Mouse (Mus musculus) cerebellum, adult 11-12 months (tissue): ENCODE results near the gene Olfr1352.
"Not testable (repeated sequence)": the region's sequence is repeated elsewhere in the genome, so short reads cannot be mapped to it uniquely, and the experiment has no call there.

Source experiments
- DNase-seq: peaks from one replicate; pipeline ENCODE4 v3.0.0; 2022

Olfr1352 gene

GRCm38 (mm10) chr10:78980750-78981149, at the start of gene Olfr1352:
Gene Olfr1352 (plus strand): TSS chr10:78981050.
- no peak for DNase-seq

GRCm38 (mm10) chr10:78950336-78950735, 30.5 kb upstream of the Olfr1352 start, which contains the start of gene Olfr8:
Gene Olfr8 (plus strand): TSS chr10:78950636.
- DNase-seq: not testable (repeated sequence)

GRCm38 (mm10) chr10:78963009-78963408, 17.8 kb upstream of the Olfr1352 start, which contains the start of gene Olfr1353:
Gene Olfr1353 (plus strand): TSS chr10:78963309.
- not testable (repeated sequence) for DNase-seq

GRCm38 (mm10) chr10:79012172-79012571, 31.3 kb downstream of the Olfr1352 start, which contains the start of gene Olfr1351:
Gene Olfr1351 (plus strand): TSS chr10:79012472.
- DNase-seq: no peak

DNA sequence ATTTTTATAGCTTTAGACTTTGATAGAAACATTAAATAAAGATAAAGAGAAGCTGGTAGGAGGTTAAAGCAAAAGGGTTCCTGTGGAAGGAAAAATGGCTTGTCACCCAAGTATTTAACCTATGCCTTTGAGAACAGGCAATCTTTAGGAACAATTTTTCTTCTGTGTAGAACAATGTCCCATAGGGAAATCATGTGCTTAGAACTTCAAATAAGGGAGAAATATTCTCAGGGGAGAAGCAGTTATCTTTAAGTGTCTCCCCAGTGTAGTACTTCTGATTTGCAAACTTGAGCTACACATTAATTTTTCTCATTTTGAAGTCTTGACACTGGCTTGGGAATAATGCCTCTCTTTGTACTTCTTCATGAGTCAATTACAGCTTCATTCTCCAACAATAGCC, 47.6 kb downstream of the Olfr1352 start, which contains the start of gene Olfr57:
Gene Olfr57 (plus strand): TSS at position 301 of the 400 bp plus-strand sequence.
- no peak for DNase-seq
